Mouse (Mus musculus) embryonic facial prominence, embryonic 11.5 days (tissue): ENCODE data around the gene Fzd5. TPM values are rescaled to one million over a fixed set of nuclear protein-coding genes. Genes with fewer than 3 reads are reported as not detected.

Experiments used
- ATAC-seq: fragments of 200-750 bp; cut with Nextera tagmentation; replicated peaks from 2 replicates; pipeline ENCODE4 v1.8.0; 2017; ENCODE audit warnings: low read depth; ENCODE audit not compliant: insufficient number of reproducible peaks, low FRiP score, low TSS enrichment
- DNase-seq: peaks from one replicate; pipeline ENCODE4 v3.0.0-alpha.2; 2015; ENCODE audit warnings: low spot score
- H3K27ac ChIP-seq: fragments of 300-500 bp; sonication (generic); replicated peaks from 2 replicates; pipeline ENCODE4 v1.5.1; 2014; ENCODE audit warnings: mild to moderate bottlenecking, low read depth, low read length, control low read depth
- H3K27me3 ChIP-seq: fragments of 300-500 bp; sonication (generic); 2 replicates; pipeline ENCODE4 v1.6.1; 2014; ENCODE audit warnings: mild to moderate bottlenecking, low read length, moderate library complexity, mixed read lengths; ENCODE audit not compliant: control insufficient read depth, insufficient read depth
- H3K36me3 ChIP-seq: fragments of 300-500 bp; sonication (generic); replicated peaks from 2 replicates; pipeline ENCODE4 v1.6.1; 2014; ENCODE audit warnings: low read depth, mild to moderate bottlenecking, low read length, moderate library complexity, mixed read lengths; ENCODE audit not compliant: control insufficient read depth, insufficient read depth
- H3K4me1 ChIP-seq: fragments of 300-500 bp; sonication (generic); 2 replicates; pipeline ENCODE4 v1.6.1; 2014; ENCODE audit warnings: low read length, mixed read lengths; ENCODE audit not compliant: control insufficient read depth, insufficient read depth
- H3K4me2 ChIP-seq: fragments of 300-500 bp; sonication (generic); 2 replicates; pipeline ENCODE4 v1.6.1; 2014; ENCODE audit warnings: low read depth, mild to moderate bottlenecking, control low read depth, low read length, moderate library complexity
- H3K4me3 ChIP-seq: fragments of 300-500 bp; sonication (generic); 2 replicates; pipeline ENCODE4 v1.5.1; 2014; ENCODE audit warnings: low read depth, low read length, control low read depth
- H3K9ac ChIP-seq: fragments of 300-500 bp; sonication (generic); replicated peaks from 2 replicates; pipeline ENCODE4 v1.6.1; 2014; ENCODE audit warnings: mild to moderate bottlenecking, control low read depth, low read length
- H3K9me3 ChIP-seq: fragments of 300-500 bp; sonication (generic); replicated peaks from 2 replicates; pipeline ENCODE4 v1.6.1; 2016; ENCODE audit warnings: mild to moderate bottlenecking, low read length, inconsistent platforms, mixed read lengths; ENCODE audit not compliant: control insufficient read depth
- WGBS: fragments of 180-500 bp; shearing (Covaris S2); extraction: QIAGEN DNeasy Blood & Tissue Kit; methylation state at CpG from one replicate; pipeline ENCODE4 v1.1.7; 2014; 5-methylcytosine and 5-hydroxymethylcytosine counted together
- polyA plus RNA-seq: library from polyadenylated mRNA; unstranded; fragments of >200 nt; fragmentation: Nextera tagmentation; extraction: Ambion mirVana; gene quantifications from 2 replicates; pipeline ENCODE4 v1.2.1, GENCODE M21; 2014

Gene Fzd5
- polyA plus RNA-seq: 2.9 and 3.1 TPM in 2 replicates

DNA sequence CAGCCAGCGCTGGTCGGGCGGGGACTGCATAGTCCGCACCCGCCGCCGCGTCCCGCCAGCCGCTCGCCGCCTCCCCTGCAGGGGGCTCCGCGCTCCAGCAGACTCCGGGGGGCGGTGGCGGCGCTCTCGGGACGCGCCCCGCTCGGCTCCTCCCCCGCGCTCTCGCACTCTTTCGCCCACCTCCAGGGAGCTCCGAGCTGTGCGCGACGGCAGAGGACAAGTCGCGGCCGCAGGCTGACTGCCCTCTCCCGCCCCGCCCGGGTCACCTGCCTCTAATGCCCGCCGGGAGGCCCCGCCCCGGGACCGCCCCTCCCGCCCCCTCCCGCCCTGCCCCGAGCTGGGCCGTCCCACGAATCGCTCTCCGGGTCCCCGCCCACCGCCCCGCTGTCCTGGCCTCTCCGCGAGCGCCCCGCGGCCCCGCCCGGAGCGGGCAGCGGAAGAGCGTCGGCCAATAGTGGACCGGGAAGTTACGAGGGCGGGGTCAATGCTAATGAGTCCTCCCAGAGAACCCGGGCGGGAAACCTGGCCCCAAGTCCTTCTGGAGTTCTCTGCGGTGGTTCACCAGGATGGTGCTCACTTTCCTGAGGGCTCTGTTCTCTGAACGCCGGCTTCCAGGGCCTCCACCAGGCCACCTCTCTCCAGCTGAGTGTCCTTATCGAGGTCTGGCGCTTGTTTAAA, at the start of gene Fzd5:
TSS of gene Fzd5 (minus strand) at position 250 of the 678 bp plus-strand sequence.
- no peaks in the 10 kb centered on the region for H3K9me3 ChIP-seq
- H3K4me2 ChIP-seq: peak within 1 kb of the TSS; percentile 97
- H3K4me3 ChIP-seq: peak within 1 kb of the TSS; percentile 61
- DNase-seq (peak; percentile 97), ATAC-seq (peak; percentile 94)
- no peaks in the 10 kb centered on the region for H3K36me3 ChIP-seq
- peaks cover 27% of the 10 kb centered on the region for H3K27me3 ChIP-seq
- H3K4me1 ChIP-seq: peaks cover 5% of the 10 kb centered on the region
- peak within 1 kb of the TSS; percentile 68 for H3K9ac ChIP-seq
- 1% methylated on average over 47 of the region's 73 CpGs for WGBS
- peak within 1 kb of the TSS; percentile 35; the same call in 1 of the 2 replicates for H3K27ac ChIP-seq

DNA sequence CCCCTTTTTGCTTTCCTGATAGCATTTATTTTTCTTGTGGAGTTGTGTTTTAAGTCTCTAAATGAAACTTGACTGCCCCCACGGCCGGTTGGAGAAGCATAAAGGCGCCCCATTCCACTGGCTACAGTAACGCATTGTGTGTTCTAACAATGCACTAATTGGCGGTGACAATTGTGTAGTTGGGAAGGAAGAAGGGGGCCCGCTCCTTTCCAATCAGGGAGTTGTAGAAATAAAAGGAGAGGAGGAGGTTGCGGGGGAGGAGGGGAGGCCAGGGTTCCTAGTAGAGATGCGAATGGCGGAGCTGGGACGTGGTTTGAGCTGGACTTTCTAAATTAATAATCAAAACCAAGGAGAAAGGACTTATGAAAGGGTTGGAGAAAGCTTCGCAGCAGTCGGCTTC, 42.3 kb upstream of the Fzd5 start:
- no peak overlapping the region for H3K4me2 ChIP-seq
- H3K4me3 ChIP-seq: no peak overlapping the region
- no peaks in the 10 kb centered on the region for H3K36me3 ChIP-seq
- ATAC-seq: peak; percentile 81; the same call in 1 of the 2 replicates
- H3K27ac ChIP-seq: no peak overlapping the region
- no peaks in the 10 kb centered on the region for H3K4me1 ChIP-seq
- H3K9me3 ChIP-seq: no peaks in the 10 kb centered on the region
- H3K9ac ChIP-seq: no peak overlapping the region
- no peaks in the 10 kb centered on the region for H3K27me3 ChIP-seq
- peak; percentile 60 for DNase-seq
- WGBS: 49% methylated on average over 12 of the region's 12 CpGs

DNA sequence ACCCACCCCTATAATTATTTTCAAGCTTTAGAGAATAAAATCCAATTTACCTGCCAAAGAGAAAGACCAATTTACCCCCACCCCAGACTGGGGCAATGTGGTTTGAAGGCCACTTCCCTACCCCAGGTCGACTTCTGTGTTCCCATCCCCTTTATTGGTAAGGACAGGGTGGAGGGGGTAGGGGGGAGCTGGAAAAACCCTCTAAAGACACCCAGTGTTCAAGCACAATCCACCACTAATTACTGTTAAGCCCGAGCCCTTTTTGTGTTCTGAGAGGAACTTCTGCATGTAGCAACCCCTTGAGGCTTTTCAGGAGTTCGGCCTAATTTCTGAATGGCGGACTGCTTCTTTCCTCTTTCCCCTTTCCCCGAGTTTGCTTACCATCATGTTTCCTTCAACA, 41.9 kb upstream of the Fzd5 start:
- Histone ChIP-seq H3K4me1 (no peaks in the 10 kb centered on the region), H3K27ac (no peak overlapping the region), H3K9me3 (no peaks in the 10 kb centered on the region), H3K36me3 (no peaks in the 10 kb centered on the region), H3K27me3 (no peaks in the 10 kb centered on the region), H3K4me2 (no peak overlapping the region), H3K4me3 (no peak overlapping the region), H3K9ac (no peak overlapping the region)
- ATAC-seq: 0 out of 2 replicates have a peak, but pooled peaks have one; percentile 50
- WGBS: 28% methylated on average over 5 of the region's 5 CpGs
- peak; percentile 51 for DNase-seq

DNA sequence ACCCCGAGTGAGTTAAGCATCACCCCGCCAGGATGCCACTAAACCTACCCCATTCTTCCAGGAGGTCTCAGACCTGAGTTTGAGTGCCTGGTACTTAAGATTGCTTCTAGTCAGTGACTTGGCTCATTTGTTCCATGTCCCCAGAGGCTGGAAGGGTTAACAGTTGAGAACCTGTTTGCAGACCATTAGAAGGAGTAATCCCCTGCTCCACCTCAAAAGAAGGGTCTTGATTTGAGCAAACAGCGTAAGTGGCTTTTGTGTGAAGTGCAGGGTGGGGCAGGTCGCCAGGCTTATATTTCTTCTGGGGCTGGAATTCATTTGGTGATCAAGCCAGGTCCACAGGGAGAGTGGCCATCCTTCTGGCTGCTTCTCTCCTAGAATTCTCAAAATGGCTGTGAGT, 35.8 kb upstream of the Fzd5 start:
- no peaks in the 10 kb centered on the region for H3K36me3 ChIP-seq
- H3K4me1 ChIP-seq: no peaks in the 10 kb centered on the region
- no peak overlapping the region for H3K9ac ChIP-seq
- DNase-seq (no peak), ATAC-seq (no peak)
- WGBS: 76% methylated on average over 4 of the region's 4 CpGs
- no peak overlapping the region for H3K4me2 ChIP-seq
- no peak overlapping the region for H3K4me3 ChIP-seq
- no peak overlapping the region for H3K27ac ChIP-seq
- H3K9me3 ChIP-seq: no peaks in the 10 kb centered on the region
- H3K27me3 ChIP-seq: no peaks in the 10 kb centered on the region

DNA sequence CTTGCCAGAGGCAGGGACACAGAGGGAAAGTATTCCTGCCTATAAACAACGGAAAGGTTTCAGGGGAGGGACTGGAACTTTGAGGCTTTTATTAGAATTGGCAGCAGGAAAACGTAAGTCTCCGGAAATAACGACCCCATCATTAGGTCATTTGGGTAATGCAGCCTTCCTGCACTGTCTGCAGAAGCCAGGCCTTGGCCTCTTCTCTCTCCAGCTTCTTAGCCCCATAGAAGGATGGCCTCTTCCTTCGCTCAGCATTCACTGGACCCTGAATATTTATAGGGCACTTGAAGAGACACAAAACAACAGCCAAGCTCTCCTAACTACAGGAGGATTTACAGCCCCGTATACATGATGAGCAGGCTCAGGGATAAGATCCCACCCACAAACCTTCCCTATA, 32.6 kb upstream of the Fzd5 start:
- Histone ChIP-seq H3K4me2 (no peak overlapping the region), H3K27me3 (no peaks in the 10 kb centered on the region), H3K9me3 (no peaks in the 10 kb centered on the region), H3K27ac (no peak overlapping the region), H3K36me3 (no peaks in the 10 kb centered on the region), H3K4me3 (no peak overlapping the region), H3K9ac (no peak overlapping the region), H3K4me1 (no peaks in the 10 kb centered on the region)
- DNase-seq (no peak), ATAC-seq (no peak)
- 33% methylated on average over 6 of the region's 6 CpGs for WGBS

DNA sequence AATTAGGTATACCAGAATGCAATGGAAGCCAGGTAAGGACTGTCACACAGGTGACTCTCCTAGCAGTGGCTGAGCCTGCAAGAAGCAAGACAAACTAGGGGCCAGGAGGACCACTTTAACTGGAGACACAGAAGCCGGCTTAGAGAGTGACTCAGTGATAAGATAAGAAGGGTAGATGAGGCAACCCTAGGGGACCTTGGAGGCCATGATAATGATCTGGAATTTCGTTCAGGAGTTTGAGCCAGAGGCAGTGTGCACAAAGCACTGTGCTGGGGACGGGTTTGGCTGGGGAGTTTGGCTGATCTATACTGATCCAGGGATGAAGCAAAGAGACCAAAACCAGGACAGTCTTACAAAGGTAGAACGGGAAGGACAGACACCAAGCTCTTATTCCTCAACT, 24.1 kb upstream of the Fzd5 start:
- DNase-seq (no peak), ATAC-seq (no peak)
- Histone ChIP-seq H3K9ac (no peak overlapping the region), H3K27me3 (no peaks in the 10 kb centered on the region), H3K36me3 (no peaks in the 10 kb centered on the region), H3K4me3 (no peak overlapping the region), H3K4me2 (no peak overlapping the region), H3K27ac (no peak overlapping the region), H3K9me3 (no peaks in the 10 kb centered on the region), H3K4me1 (no peaks in the 10 kb centered on the region)
- WGBS: 72% methylated on average over 4 of the region's 4 CpGs

DNA sequence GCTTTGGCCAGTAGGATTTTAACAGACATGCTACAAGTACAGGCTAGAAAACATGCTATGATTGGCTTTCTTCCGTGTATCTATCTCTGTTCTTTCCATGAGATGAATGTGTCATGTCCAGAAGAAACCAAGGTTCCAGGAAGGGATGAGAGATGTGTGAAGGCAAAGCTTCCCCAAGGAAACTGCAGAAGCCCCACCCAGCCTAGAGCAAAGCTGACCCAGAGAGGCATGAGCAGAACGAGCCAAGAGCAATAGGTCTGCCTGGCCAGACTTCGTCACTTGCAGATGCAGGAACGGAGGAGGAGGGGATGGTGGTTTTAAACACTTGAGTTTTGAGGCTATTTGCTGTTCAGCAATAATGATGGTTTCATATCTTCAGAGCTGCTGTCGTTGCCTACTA, 20.2 kb upstream of the Fzd5 start:
- Histone ChIP-seq H3K9me3 (no peaks in the 10 kb centered on the region), H3K27ac (no peak overlapping the region), H3K9ac (no peak overlapping the region), H3K4me2 (no peak overlapping the region), H3K4me3 (no peak overlapping the region), H3K27me3 (no peaks in the 10 kb centered on the region), H3K36me3 (no peaks in the 10 kb centered on the region), H3K4me1 (no peaks in the 10 kb centered on the region)
- no peak for DNase-seq
- ATAC-seq: no peak
- WGBS: 86% methylated on average over 5 of the region's 5 CpGs

DNA sequence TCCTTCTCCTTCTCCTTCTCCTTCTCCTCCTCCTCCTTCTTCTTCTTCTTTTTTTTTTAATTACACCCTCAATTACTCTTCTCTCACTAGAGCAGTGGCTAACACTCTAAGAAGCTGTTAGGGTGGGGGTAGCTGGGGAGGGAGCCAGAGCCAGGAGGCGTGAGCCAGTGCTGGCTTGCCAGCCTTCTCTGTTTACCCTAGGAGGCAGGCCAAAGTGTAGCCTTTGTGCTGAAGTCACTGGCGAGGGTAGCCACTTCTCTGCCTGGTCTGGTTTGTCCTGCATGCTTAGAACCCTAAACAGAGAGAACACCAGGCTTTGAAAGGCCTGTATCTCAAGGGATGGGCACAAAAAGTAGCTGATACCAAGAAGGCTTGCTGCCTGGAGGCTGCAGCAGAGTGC, 19.7 kb upstream of the Fzd5 start:
- H3K36me3 ChIP-seq: no peaks in the 10 kb centered on the region
- H3K9ac ChIP-seq: no peak overlapping the region
- no peak overlapping the region for H3K27ac ChIP-seq
- no peaks in the 10 kb centered on the region for H3K9me3 ChIP-seq
- no peak overlapping the region for H3K4me3 ChIP-seq
- ATAC-seq (no peak), DNase-seq (no peak)
- H3K4me1 ChIP-seq: no peaks in the 10 kb centered on the region
- no peak overlapping the region for H3K4me2 ChIP-seq
- no peaks in the 10 kb centered on the region for H3K27me3 ChIP-seq
- 30% methylated on average over 2 of the region's 2 CpGs for WGBS
